Mouse (Mus musculus) T-helper 17 cell (primary cell): Measurements from ENCODE around the gene Rnf208.

ENCODE experiments used
- in situ Hi-C, 2 experiments: fragments of 300-600 bp; cut with MboI, MseI; formaldehyde crosslinking; loops; 1 replicate in 1 of 2; 2 replicates in 1 of 2; pipeline ENCODE4 v1.15.1; 2025; ENCODE audit warnings: high pct_unique_total_duplicates in 2 of 2

Rnf208 gene

GRCm38 (mm10) chr2:25223681-25224491 is 18.2 kb upstream of the Rnf208 start:
- in situ Hi-C loops = loop anchor here in 1 of 2 experiments (5.0 to 25.0 kb wide), 2 partner anchors 33 to 1688 kb away; partner anchors contain the start of genes Med22, Rpl7a, Surf1 and Surf2

- in situ Hi-C loops = loop anchor here in 1 of 2 experiments (5.0 to 25.0 kb wide), 2 partner anchors 33 to 1688 kb away; partner anchors contain the start of genes Med22, Rpl7a, Surf1 and Surf2
These were observed 17.6 kb upstream of the Rnf208 start, which contains the start of gene Tubb4b for GRCm38 (mm10) chr2:25224492-25224765. TSS of gene Tubb4b (minus strand) at chr2:25224702.

GRCm38 (mm10) chr2:25224766-25225752 is 17.0 kb upstream of the Rnf208 start:
- in situ Hi-C loops = loop anchor here in 1 of 2 experiments (5.0 to 25.0 kb wide), 2 partner anchors 32 to 1687 kb away; partner anchors contain the start of genes Med22, Rpl7a, Surf1 and Surf2

- in situ Hi-C loops = no loop called here
These were observed 16.2 kb upstream of the Rnf208 start for GRCm38 (mm10) chr2:25225811-25226379.

- in situ Hi-C loops = no loop called here
These were observed 15.2 kb upstream of the Rnf208 start for GRCm38 (mm10) chr2:25226864-25227263.

GRCm38 (mm10) chr2:25227406-25227805 is 14.6 kb upstream of the Rnf208 start:
- in situ Hi-C loops = no loop called here

- in situ Hi-C loops = no loop called here
These were observed 13.6 kb upstream of the Rnf208 start for GRCm38 (mm10) chr2:25228431-25228889.

- in situ Hi-C loops = no loop called here
These were observed 13.0 kb upstream of the Rnf208 start for GRCm38 (mm10) chr2:25228995-25229530.

- in situ Hi-C loops = no loop called here
These were observed 12.5 kb upstream of the Rnf208 start for GRCm38 (mm10) chr2:25229582-25229981.

- in situ Hi-C loops = no loop called here
These were observed 11.5 kb upstream of the Rnf208 start for GRCm38 (mm10) chr2:25230581-25230980.

GRCm38 (mm10) chr2:25231038-25231437 is 11.0 kb upstream of the Rnf208 start:
- in situ Hi-C loops = no loop called here

- in situ Hi-C loops = no loop called here
These were observed 8.6 kb upstream of the Rnf208 start for GRCm38 (mm10) chr2:25233421-25233820.

- in situ Hi-C loops = no loop called here
These were observed 8.0 kb upstream of the Rnf208 start, which contains the start of gene Slc34a3 for GRCm38 (mm10) chr2:25234050-25234449. TSS of gene Slc34a3 (minus strand) at chr2:25234364.

GRCm38 (mm10) chr2:25234551-25235220 is 7.4 kb upstream of the Rnf208 start:
- in situ Hi-C loops = no loop called here

GRCm38 (mm10) chr2:25236614-25237013 is 5.4 kb upstream of the Rnf208 start, which contains the start of gene Rnf224:
TSS of gene Rnf224 (minus strand) at chr2:25236787.
- in situ Hi-C loops = no loop called here

- in situ Hi-C loops = no loop called here
These were observed 4.5 kb upstream of the Rnf208 start for GRCm38 (mm10) chr2:25237522-25237921.

GRCm38 (mm10) chr2:25238106-25238505 is 3.9 kb upstream of the Rnf208 start:
- in situ Hi-C loops = no loop called here

- in situ Hi-C loops = no loop called here
These were observed 2.3 kb upstream of the Rnf208 start for GRCm38 (mm10) chr2:25239766-25240165.

- in situ Hi-C loops = no loop called here
These were observed 1.7 kb upstream of the Rnf208 start for GRCm38 (mm10) chr2:25240310-25240709.

- in situ Hi-C loops = no loop called here
These were observed 1.2 kb upstream of the Rnf208 start for GRCm38 (mm10) chr2:25240723-25241437.
